In genomic region chr9:41264485-41264884, GRCm38 (mm10) we compare ENCODE assay signal across 16 mouse cellular contexts.
DNase-seq lines count a peak whose midpoint lies in the region; ATAC-seq and TF ChIP-seq lines count a peak whose summit lies in the region.
"Had no signal": no experiment of that assay in that cellular context is flagged by ENCODE, and none has a peak within 500 bp of the region (broad histone marks: within the 10 kb centered on the region; RNA-seq: fewer than 3 reads in every experiment).

No protein-coding gene starts in this region.

- H3K4me3 ChIP-seq in forebrain, embryonic 15.5 days = no peak overlapping the region
- H3K4me3 ChIP-seq in forebrain, embryonic 12.5 days (replicated peaks) = no peak overlapping the region
- H3K4me3 ChIP-seq in neural tube, embryonic 13.5 days = no peak overlapping the region
- no peak overlapping the region for H3K4me3 ChIP-seq in embryonic facial prominence, embryonic 15.5 days (replicated peaks)
- no peak overlapping the region for H3K4me3 ChIP-seq in heart, embryonic 11.5 days (ENCODE audit: low read depth, low read length)
- H3K4me3 ChIP-seq in stomach, postnatal 0 days (ENCODE audit: low read depth, low read length) = no peak overlapping the region
- H3K4me3 ChIP-seq: erythroblast, embryonic 14.5 days; heart, embryonic 15.5 days; layer of hippocampus, adult 2 months; stomach, embryonic 15.5 days had no signal

- DNase-seq in neural tube, embryonic 10.5 days (ENCODE audit: extremely low spot score, low spot score) = no peak
- no peak for DNase-seq in stomach, postnatal 0 days (ENCODE audit: low spot score)
- DNase-seq in layer of hippocampus, postnatal 36 days = no peak
- DNase-seq: B cell, adult 2 months; gastrocnemius, postnatal 14 days; liver, postnatal 0 days had no signal

- WGBS in forebrain, embryonic 15.5 days = 40% methylated on average over 6 of the region's 6 CpGs
- WGBS in forebrain, embryonic 12.5 days = 55% methylated on average over 6 of the region's 6 CpGs
- 49% methylated on average over 6 of the region's 6 CpGs for WGBS in neural tube, embryonic 13.5 days
- WGBS in embryonic facial prominence, embryonic 15.5 days = 18% methylated on average over 6 of the region's 6 CpGs
- 68% methylated on average over 6 of the region's 6 CpGs for WGBS in heart, embryonic 11.5 days (ENCODE audit: insufficient replicate concordance)
- 58% methylated on average over 6 of the region's 6 CpGs for WGBS in stomach, postnatal 0 days

- no peaks in the 10 kb centered on the region for H3K9me3 ChIP-seq in forebrain, embryonic 15.5 days
- H3K9me3 ChIP-seq in forebrain, embryonic 12.5 days = no peaks in the 10 kb centered on the region
- H3K9me3 ChIP-seq in neural tube, embryonic 13.5 days = no peaks in the 10 kb centered on the region
- no peaks in the 10 kb centered on the region for H3K9me3 ChIP-seq in embryonic facial prominence, embryonic 15.5 days (replicated peaks)
- no peaks in the 10 kb centered on the region for H3K9me3 ChIP-seq in heart, embryonic 11.5 days (replicated peaks; ENCODE audit: control insufficient read depth, low read length)
- H3K9me3 ChIP-seq in stomach, postnatal 0 days (ENCODE audit: control insufficient read depth, low read length) = no peaks in the 10 kb centered on the region
- H3K9me3 ChIP-seq: heart, embryonic 15.5 days; stomach, embryonic 15.5 days had no signal

- TF ChIP-seq CTCF in stomach, postnatal 0 days (IDR thresholded peaks at IDR 0.05; ENCODE audit: low read depth) = no peak

- H3K27me3 ChIP-seq in forebrain, embryonic 15.5 days = no peaks in the 10 kb centered on the region
- no peaks in the 10 kb centered on the region for H3K27me3 ChIP-seq in forebrain, embryonic 12.5 days
- H3K27me3 ChIP-seq in neural tube, embryonic 13.5 days = no peaks in the 10 kb centered on the region
- H3K27me3 ChIP-seq in embryonic facial prominence, embryonic 15.5 days = no peaks in the 10 kb centered on the region
- H3K27me3 ChIP-seq in heart, embryonic 11.5 days (ENCODE audit: control insufficient read depth, insufficient read depth, low read length) = no peaks in the 10 kb centered on the region
- no peaks in the 10 kb centered on the region for H3K27me3 ChIP-seq in stomach, postnatal 0 days (ENCODE audit: control insufficient read depth, insufficient read depth, low read length)
- H3K27me3 ChIP-seq: heart, embryonic 15.5 days; stomach, embryonic 15.5 days had no signal

- peaks cover 3% of the 10 kb centered on the region; the same call in 1 of the 2 replicates for H3K4me1 ChIP-seq in forebrain, embryonic 15.5 days
- H3K4me1 ChIP-seq in forebrain, embryonic 12.5 days = peaks cover 3% of the 10 kb centered on the region
- peaks cover 8% of the 10 kb centered on the region for H3K4me1 ChIP-seq in neural tube, embryonic 13.5 days (replicated peaks)
- H3K4me1 ChIP-seq in embryonic facial prominence, embryonic 15.5 days = peaks cover 10% of the 10 kb centered on the region; the same call in 1 of the 2 replicates
- H3K4me1 ChIP-seq in heart, embryonic 11.5 days (ENCODE audit: control insufficient read depth, insufficient read depth, low read length) = no peaks in the 10 kb centered on the region
- no peaks in the 10 kb centered on the region for H3K4me1 ChIP-seq in stomach, postnatal 0 days (replicated peaks; ENCODE audit: control insufficient read depth, insufficient read depth)
- H3K4me1 ChIP-seq: heart, embryonic 15.5 days; stomach, embryonic 15.5 days had no signal

- no peak for ATAC-seq in forebrain, embryonic 15.5 days (replicated peaks)
- ATAC-seq in forebrain, embryonic 12.5 days (ENCODE audit: low FRiP score) = no peak
- no peak for ATAC-seq in neural tube, embryonic 13.5 days (ENCODE audit: low read depth)
- no peak for ATAC-seq in embryonic facial prominence, embryonic 15.5 days (ENCODE audit: insufficient number of reproducible peaks, low FRiP score, low TSS enrichment, low read depth)
- no peak for ATAC-seq in heart, embryonic 11.5 days (replicated peaks; ENCODE audit: insufficient number of reproducible peaks, low FRiP score, low TSS enrichment)
- ATAC-seq in stomach, postnatal 0 days (ENCODE audit: low FRiP score, low TSS enrichment) = no peak
- ATAC-seq: intestine, postnatal 0 days; liver, postnatal 0 days had no signal

- H3K27ac ChIP-seq in forebrain, embryonic 15.5 days (replicated peaks) = peak overlapping the region; percentile 53
- H3K27ac ChIP-seq in forebrain, embryonic 12.5 days = no peak overlapping the region
- H3K27ac ChIP-seq in neural tube, embryonic 13.5 days (replicated peaks) = peak overlapping the region; percentile 49
- peak overlapping the region; percentile 39; the same call in 1 of the 2 replicates for H3K27ac ChIP-seq in embryonic facial prominence, embryonic 15.5 days (replicated peaks)
- H3K27ac ChIP-seq in heart, embryonic 11.5 days (ENCODE audit: low read depth, low read length) = no peak overlapping the region
- H3K27ac ChIP-seq in stomach, postnatal 0 days (replicated peaks) = no peak overlapping the region
- H3K27ac ChIP-seq: heart, embryonic 15.5 days; layer of hippocampus, adult 2 months; stomach, embryonic 15.5 days had no signal

- H3K36me3 ChIP-seq in forebrain, embryonic 15.5 days = no peaks in the 10 kb centered on the region
- no peaks in the 10 kb centered on the region for H3K36me3 ChIP-seq in forebrain, embryonic 12.5 days (replicated peaks)
- no peaks in the 10 kb centered on the region for H3K36me3 ChIP-seq in neural tube, embryonic 13.5 days
- no peaks in the 10 kb centered on the region for H3K36me3 ChIP-seq in embryonic facial prominence, embryonic 15.5 days
- H3K36me3 ChIP-seq in heart, embryonic 11.5 days (ENCODE audit: control insufficient read depth, insufficient read depth, low read length) = no peaks in the 10 kb centered on the region
- H3K36me3 ChIP-seq in stomach, postnatal 0 days (ENCODE audit: control insufficient read depth, insufficient read depth, low read length) = no peaks in the 10 kb centered on the region
- H3K36me3 ChIP-seq: heart, embryonic 15.5 days; stomach, embryonic 15.5 days had no signal

- no peak for TF ChIP-seq EP300 in stomach, postnatal 0 days (optimal IDR thresholded peaks at IDR 0.05)

- H3K4me2 ChIP-seq in forebrain, embryonic 15.5 days (replicated peaks) = no peak overlapping the region
- no peak overlapping the region for H3K4me2 ChIP-seq in forebrain, embryonic 12.5 days
- no peak overlapping the region for H3K4me2 ChIP-seq in neural tube, embryonic 13.5 days
- H3K4me2 ChIP-seq in embryonic facial prominence, embryonic 15.5 days (replicated peaks) = no peak overlapping the region
- no peak overlapping the region for H3K4me2 ChIP-seq in heart, embryonic 11.5 days
- H3K4me2 ChIP-seq in stomach, postnatal 0 days (replicated peaks; ENCODE audit: low read depth) = no peak overlapping the region
- H3K4me2 ChIP-seq: heart, embryonic 15.5 days; stomach, embryonic 15.5 days had no signal

- no peak overlapping the region for H3K9ac ChIP-seq in forebrain, embryonic 15.5 days (replicated peaks)
- H3K9ac ChIP-seq in forebrain, embryonic 12.5 days = no peak overlapping the region
- no peak overlapping the region for H3K9ac ChIP-seq in neural tube, embryonic 13.5 days
- H3K9ac ChIP-seq in embryonic facial prominence, embryonic 15.5 days = no peak overlapping the region
- no peak overlapping the region for H3K9ac ChIP-seq in heart, embryonic 11.5 days (ENCODE audit: low read depth, low read length)
- H3K9ac ChIP-seq in stomach, postnatal 0 days (ENCODE audit: low read length) = no peak overlapping the region
- H3K9ac ChIP-seq: heart, embryonic 15.5 days; liver, postnatal 0 days; stomach, embryonic 15.5 days had no signal

Comparison
In these comparisons a context has a peak if more than half of its experiments do, and no peak if none do; other contexts are left out.
1. H3K27ac ChIP-seq: peak in forebrain, embryonic 15.5 days (single experiment), neural tube, embryonic 13.5 days (single experiment) and embryonic facial prominence, embryonic 15.5 days (single experiment); none in forebrain, embryonic 12.5 days (single experiment), heart, embryonic 11.5 days (single experiment) and stomach, postnatal 0 days (single experiment).